Mouse (Mus musculus) C2C12 (cell line): ENCODE measurements at regions not wholly inside any gene's neighbourhood (a gene's known extent, or its start where the extent isn't known, plus 50 kb on each side); places are given as distances from the start of the nearest gene placed in this dataset.

Experiments
- CTCF ChIP-seq: IDR thresholded peaks from one replicate; pipeline ENCODE4 v1.5.1; 2011; ENCODE audit not compliant: control insufficient read depth, insufficient read depth, insufficient read length
- MYOD1 ChIP-seq: IDR thresholded peaks from one replicate; pipeline ENCODE4 v1.6.1; 2011; ENCODE audit warnings: low read depth; ENCODE audit not compliant: control insufficient read depth, insufficient read length

GRCm38 (mm10) chr13:5424110-5424509 is 437.2 kb upstream of the Klf6 start:
- TF ChIP-seq CTCF (no peak), MYOD1 (no peak)
